Mouse (Mus musculus): ENCODE measurements at regions not wholly inside any gene's neighbourhood (a gene's known extent, or its start where the extent isn't known, plus 50 kb on each side); places are given as distances from the start of the nearest gene placed in this dataset.

DNA sequence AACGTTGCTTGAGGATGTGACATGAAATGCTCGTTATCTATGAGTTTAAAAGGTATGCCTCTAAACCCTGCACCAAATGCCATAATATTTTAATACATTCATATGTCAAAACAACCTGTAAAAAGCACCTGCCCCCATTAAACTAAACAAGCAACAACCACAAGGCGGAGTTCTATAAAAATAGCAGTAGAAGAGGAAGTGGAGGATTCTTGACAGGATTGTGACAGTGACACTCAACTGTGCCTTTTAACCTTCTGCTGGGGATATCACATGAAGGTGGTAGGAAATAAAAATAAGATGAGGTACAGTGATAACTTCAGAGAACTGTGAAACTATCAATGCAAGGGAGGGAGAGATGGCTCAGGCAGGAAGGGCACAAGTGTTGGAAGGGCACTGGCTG is 58.6 kb upstream of the Dbx2 start:
- no peak for ATAC-seq (ENCODE audit: poor library complexity, severe bottlenecking)

GRCm38 (mm10) chr15:95715941-95716340 is 60.2 kb upstream of the Dbx2 start:
- no peak for ATAC-seq (ENCODE audit: poor library complexity, severe bottlenecking)

DNA sequence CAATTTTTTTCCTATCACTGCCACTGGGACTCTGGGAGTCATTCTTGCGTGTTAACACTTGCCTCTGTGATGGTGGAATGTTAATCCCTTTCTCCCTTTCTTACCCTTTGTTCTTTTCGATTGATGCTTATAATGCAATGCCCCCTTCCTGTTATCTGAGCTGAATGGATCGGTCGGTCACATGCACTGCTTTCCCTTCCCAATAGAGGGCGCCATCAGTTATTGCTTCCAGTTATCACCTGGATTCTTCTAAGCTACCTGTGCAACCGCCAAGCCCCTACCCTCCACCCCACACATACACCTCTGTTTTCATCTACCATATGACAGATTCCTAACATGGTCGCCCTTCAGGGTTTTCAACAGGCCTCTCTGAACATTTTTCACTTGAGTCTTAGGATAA is 66.9 kb upstream of the Ano6 start:
- ATAC-seq (ENCODE audit: poor library complexity, severe bottlenecking): no peak

DNA sequence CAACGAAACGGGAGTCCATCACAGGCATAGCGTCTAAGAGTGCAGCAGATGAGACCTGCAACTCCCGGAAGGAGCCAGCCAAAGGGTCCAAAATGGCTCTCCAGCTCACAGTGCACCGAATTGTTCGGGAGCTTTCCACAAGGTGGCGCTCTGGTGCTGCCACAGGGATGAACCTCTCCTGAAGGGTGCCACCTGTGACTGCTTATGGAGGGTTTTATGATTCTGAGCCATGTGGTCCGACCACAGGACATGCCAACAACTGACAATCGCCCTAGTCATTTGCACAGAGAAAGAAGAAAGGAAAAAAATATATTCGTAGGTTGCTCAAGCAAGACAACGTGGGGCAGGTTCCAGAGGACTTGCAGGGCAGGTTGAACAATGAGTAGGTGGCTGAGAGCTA is 64.8 kb upstream of the Ano6 start:
- peak; percentile 63 for ATAC-seq (ENCODE audit: poor library complexity, severe bottlenecking)

DNA sequence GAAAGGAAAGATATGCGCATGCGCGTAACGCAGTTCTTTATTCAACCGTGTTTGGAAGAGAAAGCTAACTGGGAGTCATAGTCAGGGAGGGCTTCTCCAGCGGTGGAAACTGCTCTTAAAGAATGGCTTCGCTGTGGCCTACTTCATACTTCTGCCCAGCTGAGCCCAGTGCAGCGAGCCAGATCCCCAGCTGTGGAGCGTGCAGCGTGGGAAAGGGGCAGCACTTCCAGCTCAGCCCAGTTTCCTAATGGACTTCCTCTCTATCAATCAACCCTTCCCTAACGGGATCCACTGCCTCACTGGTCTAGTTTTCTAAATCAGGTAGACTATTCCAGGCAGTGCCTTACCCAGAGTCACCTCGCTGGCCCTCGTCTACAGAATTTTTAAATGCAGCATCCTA is 64.1 kb upstream of the Ano6 start:
- ATAC-seq (ENCODE audit: poor library complexity, severe bottlenecking): no peak

GRCm38 (mm10) chr15:95735746-95736145 is 54.9 kb upstream of the Ano6 start:
- no peak for ATAC-seq (ENCODE audit: poor library complexity, severe bottlenecking)

All from megakaryocyte, adult 5-6 weeks (primary cell).